Mouse (Mus musculus) lung, postnatal 0 days (tissue): ENCODE data around the gene Pald1.

ENCODE experiments used
- CTCF ChIP-seq: IDR thresholded peaks from 2 replicates; pipeline ENCODE4 v1.5.1; 2016; ENCODE audit warnings: antibody characterized with exemption, mild to moderate bottlenecking
- EP300 ChIP-seq: IDR thresholded peaks from 2 replicates; pipeline ENCODE4 v1.6.1; 2016; ENCODE audit warnings: antibody characterized with exemption, mild to moderate bottlenecking, control low read depth

DNA sequence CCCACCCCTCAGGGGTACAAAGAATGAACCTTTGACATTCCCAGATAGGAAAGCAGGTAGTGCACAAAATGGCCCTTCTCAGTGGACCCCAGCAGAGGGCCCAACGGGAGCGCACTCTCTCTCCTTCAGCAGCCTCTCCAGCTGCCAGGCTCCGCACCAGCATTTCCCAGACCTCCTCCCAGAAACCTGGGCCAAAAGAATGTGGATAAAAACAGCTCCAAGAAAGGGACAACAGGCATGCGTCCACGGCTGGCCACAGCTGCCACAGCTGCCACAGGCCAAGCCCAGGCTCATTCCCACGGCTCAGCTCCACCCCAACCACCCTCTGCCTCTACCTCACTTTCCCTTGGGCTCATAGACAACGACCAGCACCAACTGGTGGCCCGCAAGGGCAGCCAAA lies 25.7 kb downstream of the Pald1 start:
- peak; percentile 42 for TF ChIP-seq CTCF
- no peak for TF ChIP-seq EP300
